Comparison of ENCODE assay signal across 28 mouse cellular contexts in the genomic region with DNA sequence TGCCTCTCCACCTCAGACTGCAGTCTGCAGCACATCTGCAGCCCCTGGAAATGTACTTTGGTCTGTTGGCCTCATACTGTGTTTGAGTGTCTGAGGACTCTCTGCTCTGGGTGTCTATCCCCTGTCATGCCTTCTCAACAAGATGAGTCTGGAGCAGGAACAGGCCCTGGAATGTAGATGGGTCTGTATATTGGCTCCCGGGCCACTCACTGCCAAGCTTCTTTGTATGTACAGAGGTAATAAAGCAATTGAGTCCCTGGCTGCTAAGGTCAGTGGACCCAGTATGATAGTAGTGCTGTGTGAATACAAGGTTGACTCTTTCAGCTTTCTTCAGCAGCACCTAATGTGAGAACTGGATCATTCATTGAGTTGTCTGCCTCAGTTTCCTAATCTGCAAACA. TPM values are rescaled to one million over a fixed set of nuclear protein-coding genes. Genes with fewer than 3 reads are reported as not detected.
A peak's percentile ranks its signal among the peaks of the same experiment; 100 is the strongest.
DNase-seq lines count a peak whose midpoint lies in the region; ATAC-seq lines count a peak whose summit lies in the region.
"Had no signal": no experiment of that assay in that cellular context is flagged by ENCODE, and none has a peak within 500 bp of the region (broad histone marks: within the 10 kb centered on the region; RNA-seq: fewer than 3 reads in every experiment).

No protein-coding gene starts in this region.

- peaks cover 13% of the 10 kb centered on the region; the same call in 1 of the 2 replicates for H3K36me3 ChIP-seq in forebrain, embryonic 11.5 days (ENCODE audit: control insufficient read depth, insufficient read depth, low read length)
- H3K36me3 ChIP-seq in forebrain, embryonic 12.5 days (replicated peaks): peaks cover 76% of the 10 kb centered on the region
- H3K36me3 ChIP-seq in midbrain, embryonic 11.5 days (ENCODE audit: control insufficient read depth, insufficient read depth, low read length): peaks cover 20% of the 10 kb centered on the region
- H3K36me3 ChIP-seq in midbrain, embryonic 13.5 days: peaks cover 66% of the 10 kb centered on the region
- H3K36me3 ChIP-seq in intestine, embryonic 16.5 days (ENCODE audit: control insufficient read depth, insufficient read depth, low read length): peaks cover 18% of the 10 kb centered on the region

- DNase-seq in forebrain, embryonic 11.5 days (ENCODE audit: low spot score): peak; percentile 39
- peak; percentile 76 for DNase-seq in midbrain, embryonic 11.5 days (ENCODE audit: low spot score, missing footprints)
- DNase-seq in adrenal gland, postnatal 36 days: no peak
- DNase-seq in lung, postnatal 36 days: no peak
- DNase-seq: adrenal gland, adult 8-10 months; adrenal gland, postnatal 14 days; B cell, adult 2 months; cerebellum, adult 11 months; cerebellum, adult 18-20 months; cerebellum, adult 8-10 months; cerebellum, adult 9-11 months; cerebellum, postnatal 14 days; cerebellum, postnatal 36 days; embryo, embryonic 11 days had no signal

- ATAC-seq in forebrain, embryonic 11.5 days (replicated peaks; ENCODE audit: low FRiP score): no peak
- ATAC-seq in forebrain, embryonic 12.5 days (ENCODE audit: low FRiP score): no peak
- no peak for ATAC-seq in midbrain, embryonic 11.5 days (ENCODE audit: low FRiP score)
- ATAC-seq in midbrain, embryonic 13.5 days: no peak
- peak; percentile 84 for ATAC-seq in intestine, embryonic 16.5 days
- ATAC-seq: activated CD4-positive, CD25-positive, alpha-beta regulatory T cell, adult 4 months; CD4-positive, CD25-positive, alpha-beta regulatory T cell, adult 4 months; forebrain, embryonic 14.5 days; forebrain, embryonic 16.5 days; Patski had no signal

- no peak overlapping the region for H3K27ac ChIP-seq in forebrain, embryonic 11.5 days (ENCODE audit: low read depth, low read length)
- no peak overlapping the region for H3K27ac ChIP-seq in forebrain, embryonic 12.5 days
- no peak overlapping the region for H3K27ac ChIP-seq in midbrain, embryonic 11.5 days (ENCODE audit: low read depth, low read length)
- no peak overlapping the region for H3K27ac ChIP-seq in midbrain, embryonic 13.5 days
- H3K27ac ChIP-seq in intestine, embryonic 16.5 days (ENCODE audit: low read length): no peak overlapping the region; the same call in 1 of the 2 replicates
- H3K27ac ChIP-seq: embryonic facial prominence, embryonic 13.5 days; embryonic facial prominence, embryonic 15.5 days; forebrain, embryonic 10.5 days had no signal

- H3K4me2 ChIP-seq in forebrain, embryonic 11.5 days (ENCODE audit: low read depth, low read length, severe bottlenecking): no peak overlapping the region
- H3K4me2 ChIP-seq in forebrain, embryonic 12.5 days: no peak overlapping the region
- H3K4me2 ChIP-seq in midbrain, embryonic 11.5 days: no peak overlapping the region
- H3K4me2 ChIP-seq in midbrain, embryonic 13.5 days (replicated peaks): no peak overlapping the region
- no peak overlapping the region for H3K4me2 ChIP-seq in intestine, embryonic 16.5 days (ENCODE audit: low read depth, low read length)
- H3K4me2 ChIP-seq: embryonic facial prominence, embryonic 13.5 days; embryonic facial prominence, embryonic 15.5 days had no signal

- WGBS in forebrain, embryonic 11.5 days: 94% methylated on average over 1 of the region's 1 CpGs
- WGBS in forebrain, embryonic 12.5 days: 97% methylated on average over 1 of the region's 1 CpGs
- 94% methylated on average over 1 of the region's 1 CpGs for WGBS in midbrain, embryonic 11.5 days
- 89% methylated on average over 1 of the region's 1 CpGs for WGBS in midbrain, embryonic 13.5 days
- WGBS in intestine, embryonic 16.5 days: 47% methylated on average over 1 of the region's 1 CpGs

- no peak overlapping the region for H3K4me3 ChIP-seq in forebrain, embryonic 11.5 days (ENCODE audit: low read depth, low read length)
- H3K4me3 ChIP-seq in forebrain, embryonic 12.5 days (replicated peaks): no peak overlapping the region
- H3K4me3 ChIP-seq in midbrain, embryonic 11.5 days (ENCODE audit: low read depth, low read length): no peak overlapping the region
- no peak overlapping the region for H3K4me3 ChIP-seq in midbrain, embryonic 13.5 days (replicated peaks)
- H3K4me3 ChIP-seq in intestine, embryonic 16.5 days (ENCODE audit: low read length): no peak overlapping the region
- H3K4me3 ChIP-seq: embryonic facial prominence, embryonic 13.5 days; embryonic facial prominence, embryonic 15.5 days; erythroblast, embryonic 14.5 days; forebrain, embryonic 10.5 days had no signal

- no peaks in the 10 kb centered on the region for H3K9me3 ChIP-seq in forebrain, embryonic 11.5 days (ENCODE audit: control insufficient read depth, low read length)
- H3K9me3 ChIP-seq in forebrain, embryonic 12.5 days: no peaks in the 10 kb centered on the region
- no peaks in the 10 kb centered on the region for H3K9me3 ChIP-seq in midbrain, embryonic 11.5 days (ENCODE audit: control insufficient read depth, low read length)
- no peaks in the 10 kb centered on the region for H3K9me3 ChIP-seq in midbrain, embryonic 13.5 days
- no peaks in the 10 kb centered on the region for H3K9me3 ChIP-seq in intestine, embryonic 16.5 days (ENCODE audit: control insufficient read depth, low read length)
- H3K9me3 ChIP-seq: embryonic facial prominence, embryonic 13.5 days; embryonic facial prominence, embryonic 15.5 days; forebrain, embryonic 10.5 days; G1E had no signal

- H3K9ac ChIP-seq in forebrain, embryonic 11.5 days (ENCODE audit: low read length): no peak overlapping the region
- H3K9ac ChIP-seq in forebrain, embryonic 12.5 days: no peak overlapping the region
- H3K9ac ChIP-seq in midbrain, embryonic 11.5 days (ENCODE audit: low read length): no peak overlapping the region
- no peak overlapping the region for H3K9ac ChIP-seq in midbrain, embryonic 13.5 days (replicated peaks)
- H3K9ac ChIP-seq in intestine, embryonic 16.5 days (ENCODE audit: low read depth, low read length): no peak overlapping the region
- H3K9ac ChIP-seq: embryonic facial prominence, embryonic 13.5 days; embryonic facial prominence, embryonic 15.5 days had no signal

- H3K4me1 ChIP-seq in forebrain, embryonic 11.5 days (replicated peaks; ENCODE audit: control insufficient read depth, insufficient read depth, low read length): no peaks in the 10 kb centered on the region
- no peaks in the 10 kb centered on the region for H3K4me1 ChIP-seq in forebrain, embryonic 12.5 days
- H3K4me1 ChIP-seq in midbrain, embryonic 11.5 days (ENCODE audit: control insufficient read depth, insufficient read depth, low read length): no peaks in the 10 kb centered on the region
- H3K4me1 ChIP-seq in midbrain, embryonic 13.5 days (replicated peaks): no peaks in the 10 kb centered on the region
- peaks cover 3% of the 10 kb centered on the region; the same call in 1 of the 2 replicates for H3K4me1 ChIP-seq in intestine, embryonic 16.5 days (ENCODE audit: control insufficient read depth, insufficient read depth, low read length)
- H3K4me1 ChIP-seq: embryonic facial prominence, embryonic 13.5 days; embryonic facial prominence, embryonic 15.5 days; forebrain, embryonic 10.5 days had no signal

- no peaks in the 10 kb centered on the region for H3K27me3 ChIP-seq in forebrain, embryonic 11.5 days (ENCODE audit: control insufficient read depth, insufficient read depth, low read length)
- H3K27me3 ChIP-seq in forebrain, embryonic 12.5 days: no peaks in the 10 kb centered on the region
- no peaks in the 10 kb centered on the region for H3K27me3 ChIP-seq in midbrain, embryonic 11.5 days (ENCODE audit: control insufficient read depth, insufficient read depth, low read length)
- H3K27me3 ChIP-seq in midbrain, embryonic 13.5 days: no peaks in the 10 kb centered on the region
- no peaks in the 10 kb centered on the region for H3K27me3 ChIP-seq in intestine, embryonic 16.5 days (replicated peaks; ENCODE audit: control insufficient read depth, insufficient read depth, low read length)
- H3K27me3 ChIP-seq: CH12.LX; embryonic facial prominence, embryonic 13.5 days; embryonic facial prominence, embryonic 15.5 days; Patski had no signal

RNA-seq across cellular contexts. Expression of a gene that starts 18.0 kb away (rescaled TPM):
- 249 and 272 TPM in 2 replicates for polyA plus RNA-seq in forebrain, embryonic 11.5 days (2014; fragmentation: Nextera tagmentation; extraction: Ambion mirVana)
- polyA plus RNA-seq in forebrain, embryonic 12.5 days (2016; fragmentation: Nextera tagmentation; extraction: Ambion mirVana): 189 and 190 TPM in 2 replicates
- 175 and 195 TPM in 2 replicates for polyA plus RNA-seq in midbrain, embryonic 11.5 days (2014; fragmentation: Nextera tagmentation; extraction: Ambion mirVana)
- polyA plus RNA-seq in midbrain, embryonic 13.5 days (2015; fragmentation: Nextera tagmentation; extraction: Ambion mirVana): 64.2 and 64.9 TPM in 2 replicates
- polyA plus RNA-seq in intestine, embryonic 16.5 days (2015; fragmentation: Nextera tagmentation; extraction: Ambion mirVana): 99.5 and 120 TPM in 2 replicates
- 10 to 100 TPM; 12.7 to 14.2 TPM for total RNA-seq in adrenal gland, postnatal 36 days (2021)

RNA-seq across cellular contexts. Expression of a gene that starts 34.0 kb away (rescaled TPM):
- polyA plus RNA-seq in forebrain, embryonic 11.5 days (2014; fragmentation: Nextera tagmentation; extraction: Ambion mirVana): 9.1 and 9.6 TPM in 2 replicates
- 13.2 and 13.5 TPM in 2 replicates for polyA plus RNA-seq in forebrain, embryonic 12.5 days (2016; fragmentation: Nextera tagmentation; extraction: Ambion mirVana)
- polyA plus RNA-seq in midbrain, embryonic 11.5 days (2014; fragmentation: Nextera tagmentation; extraction: Ambion mirVana): 13.6 and 15.7 TPM in 2 replicates
- 11.7 and 15.4 TPM in 2 replicates for polyA plus RNA-seq in midbrain, embryonic 13.5 days (2015; fragmentation: Nextera tagmentation; extraction: Ambion mirVana)
- 20.8 and 21.9 TPM in 2 replicates for polyA plus RNA-seq in intestine, embryonic 16.5 days (2015; fragmentation: Nextera tagmentation; extraction: Ambion mirVana)
- 100 to 1,000 TPM in 1 of 2 experiments, 10 to 100 TPM in 1; 32.3 to 196 TPM for total RNA-seq in adrenal gland, postnatal 36 days (2021)

Comparison
In these comparisons a context has a peak if more than half of its experiments do, and no peak if none do; other contexts are left out.
1. DNase-seq: peak in forebrain, embryonic 11.5 days (single experiment) and midbrain, embryonic 11.5 days (single experiment); none in adrenal gland, postnatal 36 days (0 of 2) and lung, postnatal 36 days (single experiment).